Mouse (Mus musculus) heart, postnatal 36 days (tissue): ENCODE data around the gene Mme. TPM values are rescaled to one million over a fixed set of nuclear protein-coding genes. Genes with fewer than 3 reads are reported as not detected.

Source experiments
- DNase-seq, 2 experiments: peaks; one replicate each; pipeline ENCODE4 v3.0.0; 2021 to 2022
- intact Hi-C: fragments of 180-260 bp; cut with DNase I; formaldehyde crosslinking; loops from one replicate; pipeline ENCODE4 v1.15.1; 2025
- total RNA-seq, 2 experiments: library from RNA; stranded (reverse); gene quantifications; 2 replicates each; pipeline ENCODE4 v1.2.3; 2021

Mme gene
- 10 to 100 TPM; 13.8 to 14.9 TPM for total RNA-seq

DNA sequence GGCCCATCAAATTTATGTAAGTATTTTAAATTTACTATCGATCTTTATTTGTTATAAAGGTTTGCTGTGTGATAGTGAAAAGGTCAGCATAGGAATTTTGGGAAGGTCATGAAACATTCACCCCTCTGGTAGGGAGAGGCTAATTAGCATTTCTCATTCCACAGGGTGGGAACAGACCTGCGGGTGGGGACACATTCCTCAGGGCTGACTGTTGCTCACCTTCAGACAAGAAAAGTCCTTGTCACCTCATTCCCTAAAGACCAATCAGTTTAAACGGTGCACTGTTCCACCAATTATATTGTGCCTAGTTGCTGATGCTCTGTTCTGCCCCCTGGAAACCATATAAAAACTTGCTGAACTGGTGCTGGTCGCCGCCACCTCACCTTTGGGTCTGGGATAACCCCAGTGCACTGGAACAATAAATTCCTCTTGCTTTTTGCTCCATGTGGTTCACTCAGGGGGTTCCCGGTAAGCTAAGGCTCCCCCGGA is at the start of gene Mme:
Gene Mme, plus strand, starts transcription at position 439 of the 489 bp plus-strand sequence.
- intact Hi-C loops = no loop called here
- DNase-seq = no peak

DNA sequence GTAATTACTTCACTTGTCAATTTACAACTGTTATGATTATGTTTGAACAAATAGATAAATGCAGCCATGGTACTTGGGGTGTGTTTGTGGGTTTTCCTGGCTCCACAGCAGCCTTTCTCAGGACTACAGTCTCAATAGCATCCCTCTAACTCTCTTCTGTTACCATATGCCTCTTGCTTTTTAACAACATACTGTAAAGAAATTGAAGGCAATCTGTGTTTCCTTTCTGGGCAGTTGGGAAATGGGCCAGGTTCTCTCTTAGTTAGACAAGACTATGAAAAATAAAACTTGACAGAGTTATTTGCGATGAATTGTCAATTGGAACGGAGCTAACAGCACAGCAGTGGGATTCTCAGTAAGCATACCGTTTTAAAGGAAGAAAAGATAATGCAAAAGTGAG is 44.8 kb upstream of the Mme start:
- intact Hi-C loops = no loop called here
- no peak for DNase-seq

DNA sequence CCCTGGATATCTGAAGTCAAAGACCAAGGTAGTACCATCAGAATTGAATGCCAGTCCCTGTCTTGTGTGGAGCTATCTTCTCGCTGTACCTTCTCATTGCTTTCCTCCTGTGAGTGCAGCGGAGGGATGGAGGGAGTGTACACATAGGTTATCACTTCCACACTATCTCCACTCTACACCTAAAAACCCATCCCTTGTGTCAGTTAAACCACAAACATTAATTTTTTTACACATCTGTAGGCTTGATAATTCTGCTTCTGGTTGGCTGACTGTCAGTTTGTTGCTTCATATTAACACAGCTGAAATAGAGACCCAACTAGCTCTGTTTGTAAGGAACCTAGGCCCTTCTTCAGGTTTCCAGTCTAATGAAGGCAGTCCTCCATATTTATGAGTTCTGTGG is 43.3 kb upstream of the Mme start:
- intact Hi-C loops = no loop called here
- DNase-seq = no peak

DNA sequence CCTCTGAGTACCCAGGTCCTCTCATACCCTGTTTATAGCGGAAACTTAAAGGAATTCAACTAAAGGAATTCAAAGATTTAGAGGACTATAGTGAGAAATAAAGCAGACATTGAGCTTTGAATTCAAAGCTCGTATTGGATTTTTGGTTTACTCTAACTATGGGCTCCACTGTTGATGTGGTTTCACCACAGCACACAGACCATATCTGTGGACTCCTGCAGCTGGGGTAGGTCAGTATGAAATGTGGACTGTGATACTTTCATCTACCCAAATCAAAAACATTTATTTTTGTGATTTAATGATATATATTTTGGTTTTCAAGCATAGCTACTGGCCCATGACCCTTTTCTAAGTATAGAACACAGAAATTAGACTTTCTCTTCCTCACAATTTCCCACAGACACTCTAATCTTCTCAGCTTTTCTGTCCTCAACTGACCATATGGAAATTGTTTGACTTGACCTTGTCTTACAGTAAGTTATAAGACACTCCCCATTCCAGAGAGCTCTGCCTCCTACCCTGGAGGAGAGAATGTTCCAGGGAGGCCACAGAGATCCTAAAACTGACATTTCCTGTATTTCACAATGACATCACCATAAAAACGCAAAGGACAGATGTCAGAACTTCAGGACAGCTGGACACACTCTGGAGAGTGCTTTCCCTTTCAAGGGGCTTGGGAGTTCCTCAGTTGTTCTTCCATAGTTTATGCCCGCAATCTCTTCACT is 19.3 kb upstream of the Mme start:
- intact Hi-C loops = no loop called here
- DNase-seq = no peak

DNA sequence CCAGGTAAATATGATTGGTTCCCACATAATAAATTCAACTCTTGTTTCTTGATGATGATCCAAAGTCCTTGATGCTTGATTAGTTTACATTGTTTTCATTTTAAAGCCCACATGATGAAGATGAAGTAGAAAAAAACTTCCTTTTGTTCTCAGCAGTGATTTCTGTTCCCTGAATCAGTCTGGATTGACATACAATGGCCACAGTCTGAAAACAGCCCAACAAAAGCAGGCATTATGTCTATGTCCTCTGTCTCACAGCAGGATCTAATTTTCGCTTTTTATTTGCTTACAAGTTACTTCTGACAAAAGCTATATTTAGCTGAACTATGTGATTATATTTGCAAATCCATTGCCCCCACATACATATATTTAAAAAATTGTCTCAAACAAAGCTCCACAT is 17.7 kb upstream of the Mme start:
- intact Hi-C loops = no loop called here
- no peak for DNase-seq

DNA sequence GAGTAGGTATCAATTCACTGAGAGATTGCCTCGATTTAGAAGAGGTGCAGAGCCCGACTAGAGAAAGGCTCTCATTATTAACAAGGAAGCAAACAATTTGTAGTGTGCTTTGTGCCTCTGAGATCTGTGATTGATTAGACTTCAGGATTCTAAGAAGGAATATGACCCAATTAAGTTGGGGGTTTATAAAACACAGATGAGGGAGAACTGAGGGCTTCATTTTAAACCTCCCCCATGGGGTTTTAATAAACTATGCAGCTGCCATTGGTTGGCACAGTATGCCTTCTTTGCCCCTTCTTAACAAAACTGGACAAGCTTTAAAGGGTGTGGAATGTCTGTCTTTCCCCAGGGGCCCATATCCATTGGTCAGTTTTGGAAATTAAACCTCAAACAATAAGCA is 5.4 kb upstream of the Mme start:
- intact Hi-C loops = no loop called here
- no peak for DNase-seq

DNA sequence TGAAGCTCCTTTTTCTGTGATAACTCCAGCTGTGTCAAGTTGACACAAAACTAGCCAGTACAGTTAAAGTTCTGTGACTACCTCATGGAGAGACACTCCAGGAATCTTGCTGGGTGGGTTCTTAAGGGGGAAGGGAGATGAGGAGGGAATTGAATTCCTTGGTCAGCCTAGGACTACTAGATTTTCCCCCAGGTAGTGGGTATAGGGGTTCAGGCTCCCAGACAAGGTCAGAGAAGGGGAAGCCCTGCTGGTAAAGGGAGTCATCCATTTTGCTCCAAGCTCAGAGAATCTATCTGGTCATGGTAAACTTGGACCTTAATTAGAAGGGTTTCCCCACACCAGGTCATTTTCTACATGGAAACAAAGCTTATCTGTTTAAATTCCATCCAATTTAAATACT is 2.4 kb downstream of the Mme start:
- intact Hi-C loops = no loop called here

DNA sequence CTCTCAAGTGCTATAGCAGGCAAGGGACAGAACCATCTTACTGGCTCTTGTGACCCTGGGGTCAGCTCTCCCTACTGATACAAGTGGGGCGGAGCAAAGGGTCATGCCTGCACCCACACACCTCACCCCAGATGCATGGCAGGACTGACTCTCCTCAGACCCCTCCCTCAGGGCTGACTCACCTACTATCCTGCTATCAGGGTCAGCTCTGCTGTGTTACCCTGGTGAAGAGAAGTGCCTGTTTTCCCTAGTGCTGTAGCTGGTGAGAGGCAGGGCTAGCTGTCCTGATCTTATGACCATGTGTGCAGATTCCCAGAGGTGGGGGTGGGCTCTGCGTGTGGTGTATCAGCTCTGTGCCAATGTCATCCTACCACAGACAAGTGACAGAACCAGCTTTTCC is 30.8 kb downstream of the Mme start:
- DNase-seq = no peak
- intact Hi-C loops = no loop called here

More for the DNA sequence above, 2.4 kb downstream of the Mme start:
- DNase-seq = no peak

DNA sequence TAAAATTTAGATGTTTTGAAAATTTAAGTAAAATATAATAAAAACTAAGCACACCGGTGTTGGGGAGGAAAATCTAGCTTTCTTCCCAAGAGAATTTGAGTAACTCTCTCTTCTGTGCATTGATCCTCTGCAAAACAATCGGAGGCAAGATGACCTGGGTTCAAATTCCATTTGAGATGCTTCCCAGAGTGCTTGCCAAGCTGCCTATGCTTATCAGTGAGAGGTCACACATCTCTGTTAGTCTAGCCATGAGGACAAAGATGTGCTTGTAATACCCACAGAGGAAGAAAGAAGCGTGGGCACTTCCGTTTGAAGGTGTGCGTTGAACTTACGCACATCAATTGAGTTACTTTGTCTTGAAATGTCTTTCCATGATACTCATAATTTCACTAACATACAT is 53.0 kb downstream of the Mme start:
- DNase-seq = no peak
- intact Hi-C loops = no loop called here

DNA sequence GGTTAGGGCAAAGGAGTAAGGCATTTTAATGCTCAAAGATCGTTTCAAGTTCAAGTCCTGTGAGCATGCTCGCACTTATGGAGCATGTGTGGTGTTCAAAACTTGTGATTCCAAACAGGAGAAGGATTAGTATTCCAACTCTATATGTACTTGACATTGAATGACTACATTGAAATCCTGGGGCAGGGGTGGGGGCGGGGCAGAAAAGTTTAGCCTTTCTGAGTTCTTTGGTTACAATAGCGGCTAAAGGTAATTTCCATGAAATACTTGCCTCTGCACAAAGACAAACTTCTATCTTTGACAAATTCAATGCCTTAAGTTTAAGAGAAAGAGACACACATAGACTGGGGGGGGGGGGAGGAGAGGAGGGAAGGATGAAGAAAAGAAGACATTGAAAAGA is 53.5 kb downstream of the Mme start:
- no peak for DNase-seq
- intact Hi-C loops = loop anchor here (5.0 kb wide), 1 partner anchor 243 kb away; no protein-coding TSS in a partner anchor

DNA sequence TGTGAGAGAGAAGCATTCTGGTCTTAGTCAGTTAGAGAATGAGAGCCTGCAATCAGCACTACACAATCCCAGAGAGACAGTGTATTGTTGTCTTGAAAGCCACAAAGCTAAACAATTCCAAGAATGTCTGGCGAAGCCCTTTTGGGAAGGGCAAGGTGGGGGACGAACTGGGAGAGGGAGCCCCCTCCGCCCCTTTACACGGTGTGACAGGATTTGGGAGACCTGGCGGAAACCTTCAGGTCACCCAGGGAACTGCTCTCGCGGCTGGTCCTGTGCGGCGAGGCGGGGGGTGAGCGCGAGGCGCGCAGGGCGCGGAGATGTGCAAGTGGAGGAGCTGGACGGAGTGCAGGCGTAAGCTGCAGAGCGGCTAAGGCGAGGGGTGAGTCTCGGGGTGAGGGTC is 53.9 kb downstream of the Mme start:
- peak; percentile 35 to 52 for DNase-seq
- intact Hi-C loops = loop anchor here (5.0 kb wide), 1 partner anchor 242 kb away; no protein-coding TSS in a partner anchor

DNA sequence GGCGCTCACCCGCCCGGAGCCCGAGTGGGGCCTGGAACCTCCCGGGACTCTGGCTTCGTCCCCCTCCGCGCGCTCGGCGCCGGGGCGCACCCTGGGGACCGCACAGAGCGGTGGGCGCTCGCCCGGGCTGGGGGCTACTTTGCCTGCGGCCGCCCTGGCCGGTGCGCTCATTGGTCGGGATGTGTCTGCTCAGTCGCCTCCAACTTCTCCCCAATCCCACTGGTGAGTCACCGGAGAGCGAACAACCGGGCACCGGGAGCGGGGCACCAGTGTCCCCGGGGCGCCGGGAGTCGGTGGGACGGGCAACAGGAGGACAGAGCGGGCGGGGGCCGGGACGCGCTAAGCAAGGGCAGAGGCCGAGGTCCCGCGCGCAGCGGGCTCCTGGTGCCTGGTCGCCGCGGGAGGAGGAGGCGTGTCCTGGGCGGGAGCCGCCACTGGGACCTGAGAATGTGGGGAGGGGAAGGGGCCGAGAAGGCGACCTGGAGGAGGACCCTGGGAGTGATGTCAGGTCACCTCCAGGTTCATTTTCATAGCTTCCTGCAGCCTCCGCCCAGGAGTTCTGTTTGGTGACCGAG is 54.4 kb downstream of the Mme start:
- intact Hi-C loops = loop anchor here (5.0 kb wide), 1 partner anchor 242 kb away; no protein-coding TSS in a partner anchor

DNA sequence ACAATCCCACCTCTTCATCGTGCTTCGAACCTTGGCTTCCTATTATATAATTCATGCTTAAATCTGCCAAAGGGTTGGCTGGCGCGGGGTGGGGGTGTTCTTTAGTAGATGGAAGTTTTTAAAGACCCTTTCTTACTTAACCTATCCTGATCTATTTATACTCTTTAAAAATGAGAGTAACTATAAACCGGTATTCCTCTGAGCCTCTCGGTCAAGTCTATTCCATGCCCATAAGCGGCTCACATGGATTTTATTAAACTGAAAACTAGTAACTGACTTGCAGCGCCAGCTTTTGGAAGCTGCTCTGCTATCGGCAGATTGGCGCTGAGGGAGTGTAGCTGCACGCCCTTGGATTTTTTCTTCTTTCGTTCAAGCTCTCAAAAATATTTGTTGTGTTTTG is 55.1 kb downstream of the Mme start:
- peak; percentile 7 to 19 for DNase-seq
- intact Hi-C loops = loop anchor here (5.0 kb wide), 1 partner anchor 241 kb away; no protein-coding TSS in a partner anchor

More for the DNA sequence above, 54.4 kb downstream of the Mme start:
- DNase-seq = peak; percentile 57 to 65

DNA sequence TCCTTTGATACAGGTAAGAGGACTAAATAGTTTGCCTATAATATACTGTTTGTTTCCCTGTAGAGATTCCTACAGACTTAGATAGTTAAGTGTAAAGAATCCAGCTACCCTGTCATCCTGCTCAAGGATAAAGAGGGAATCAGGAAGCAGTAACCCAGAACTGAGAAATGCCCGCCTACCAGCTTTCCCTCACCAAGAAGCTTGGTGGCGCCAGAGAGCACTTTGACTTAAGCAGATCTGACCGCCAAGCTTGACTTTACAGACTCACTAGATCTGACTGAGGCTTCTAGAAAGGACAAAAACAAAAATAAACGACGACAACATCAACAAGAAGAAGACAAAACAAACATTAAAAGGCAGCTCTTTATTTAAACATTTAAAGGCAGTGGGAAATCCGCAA is 56.5 kb downstream of the Mme start:
- intact Hi-C loops = loop anchor here (5.0 kb wide), 1 partner anchor 240 kb away; no protein-coding TSS in a partner anchor
- DNase-seq = peak; percentile 69 to 71

DNA sequence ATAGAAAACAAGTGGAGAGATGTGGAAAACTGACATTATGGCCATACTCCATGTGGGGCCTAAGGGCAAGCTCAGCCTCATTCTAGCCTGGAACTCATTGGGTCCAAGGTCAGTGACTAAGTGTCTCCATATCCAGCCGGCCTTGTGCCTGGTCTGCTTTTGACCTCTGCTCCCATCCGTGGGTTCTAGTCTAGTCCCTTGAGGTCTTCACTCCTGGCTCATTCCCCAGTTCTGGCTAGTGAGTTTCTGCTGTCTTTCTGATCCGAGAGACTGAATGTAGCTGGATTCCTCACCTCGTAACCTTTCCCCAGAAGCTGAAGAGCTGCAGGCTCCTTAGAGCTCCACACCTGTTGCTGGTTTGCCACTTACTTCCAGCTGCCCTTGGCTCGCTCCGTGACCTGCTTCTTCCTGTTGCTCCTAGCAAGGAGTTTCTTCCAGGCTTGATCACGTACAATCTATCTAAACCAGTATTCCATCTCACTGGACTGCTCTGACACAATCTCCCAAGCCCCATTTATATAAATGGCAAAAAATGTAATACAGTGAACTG is 73.9 kb downstream of the Mme start:
- DNase-seq = no peak
- intact Hi-C loops = no loop called here

DNA sequence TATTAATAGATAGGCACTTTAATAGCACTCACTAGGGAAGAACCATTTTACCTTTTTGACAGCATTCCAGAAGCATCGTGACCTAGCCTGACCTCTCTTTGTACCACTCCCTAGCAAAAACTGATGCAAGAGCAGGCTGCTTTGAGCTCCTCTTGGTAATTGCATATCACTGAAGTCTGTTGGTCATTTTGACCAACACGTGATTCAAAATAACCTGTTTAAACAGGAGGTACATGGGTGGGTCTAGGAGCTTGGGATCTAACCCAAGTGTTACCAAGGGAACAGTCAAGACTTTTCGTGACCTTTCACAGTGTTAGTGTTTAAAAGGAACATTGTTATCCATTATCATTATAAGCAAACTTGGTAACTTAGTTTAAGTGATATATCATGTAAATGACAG is 76.2 kb downstream of the Mme start:
- intact Hi-C loops = no loop called here
- DNase-seq = no peak

DNA sequence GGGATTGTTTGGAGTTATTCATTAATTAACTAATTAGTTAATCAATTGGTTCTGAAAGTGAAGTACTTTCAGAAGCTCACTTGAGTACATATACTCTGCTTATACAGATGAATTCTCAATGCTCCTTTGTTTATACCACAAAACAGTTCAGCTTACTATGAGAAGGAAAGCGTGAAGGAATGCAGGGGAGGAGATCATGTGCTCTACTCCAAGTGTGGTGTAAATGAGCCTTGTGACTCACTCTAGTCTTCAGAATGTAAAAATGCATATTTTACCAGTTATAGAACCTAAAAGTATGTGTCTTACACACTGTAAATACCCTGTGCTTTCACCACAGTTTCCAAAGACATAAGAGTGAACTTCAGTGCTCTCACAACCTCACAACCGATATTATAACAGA is 84.3 kb downstream of the Mme start:
- no peak for DNase-seq
- intact Hi-C loops = no loop called here

DNA sequence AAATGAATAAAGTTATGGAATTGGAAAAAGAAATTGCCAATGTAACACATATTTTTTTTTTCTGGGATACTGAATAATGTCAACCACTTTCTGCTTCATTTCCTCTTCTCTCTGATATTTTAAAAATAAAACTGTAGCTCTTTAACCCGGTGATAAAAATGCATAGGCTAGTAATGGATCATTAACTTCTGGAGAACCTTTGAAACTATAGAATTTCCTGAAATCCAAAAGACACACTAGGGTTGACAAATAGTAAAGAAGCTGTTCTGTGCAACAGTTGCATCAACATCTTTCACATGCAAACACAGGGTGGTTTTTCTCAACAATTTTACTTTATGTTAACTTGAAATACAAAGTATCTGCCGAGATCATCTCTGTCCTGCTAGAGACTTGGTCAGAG is 98.8 kb downstream of the Mme start:
- no peak for DNase-seq
- intact Hi-C loops = no loop called here

DNA sequence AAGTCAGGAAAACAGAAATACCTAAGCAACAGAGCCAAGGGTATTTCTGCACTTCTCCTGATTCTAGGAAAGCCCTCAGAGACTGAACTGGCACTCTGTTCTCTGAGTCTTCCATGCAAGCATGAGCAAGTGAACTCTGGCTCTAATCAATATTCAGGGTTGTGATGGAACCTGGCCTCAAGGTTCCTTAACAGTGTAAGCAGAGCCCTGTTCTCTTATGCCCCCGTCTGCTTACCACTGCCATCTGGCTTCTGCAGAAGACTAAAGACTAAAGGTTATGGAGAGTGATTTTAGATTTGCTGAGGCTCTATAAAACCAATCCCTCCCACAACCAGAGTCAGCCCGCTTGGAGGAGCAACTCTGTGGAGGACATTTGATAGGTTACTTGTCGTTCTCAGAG is 99.2 kb downstream of the Mme start:
- intact Hi-C loops = no loop called here
- DNase-seq = no peak

DNA sequence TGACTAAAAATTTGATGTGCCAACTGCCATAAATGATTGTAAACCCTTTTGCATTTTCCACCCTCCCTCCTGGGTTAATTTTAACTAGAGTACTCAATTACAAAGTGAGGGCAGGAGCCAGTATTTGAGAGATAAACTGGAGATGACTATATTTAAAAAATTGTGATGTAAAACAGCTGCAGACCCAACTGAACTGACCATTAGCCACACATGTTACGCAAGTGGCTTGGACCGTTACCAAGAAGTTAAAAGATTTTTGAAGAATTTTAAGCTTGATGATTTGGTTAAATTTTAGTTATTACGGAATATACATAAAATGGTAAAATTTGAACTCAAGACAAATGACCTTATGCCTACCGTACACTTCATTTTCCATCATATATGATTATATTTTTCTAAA is 100.1 kb downstream of the Mme start:
- intact Hi-C loops = no loop called here
- no peak for DNase-seq

DNA sequence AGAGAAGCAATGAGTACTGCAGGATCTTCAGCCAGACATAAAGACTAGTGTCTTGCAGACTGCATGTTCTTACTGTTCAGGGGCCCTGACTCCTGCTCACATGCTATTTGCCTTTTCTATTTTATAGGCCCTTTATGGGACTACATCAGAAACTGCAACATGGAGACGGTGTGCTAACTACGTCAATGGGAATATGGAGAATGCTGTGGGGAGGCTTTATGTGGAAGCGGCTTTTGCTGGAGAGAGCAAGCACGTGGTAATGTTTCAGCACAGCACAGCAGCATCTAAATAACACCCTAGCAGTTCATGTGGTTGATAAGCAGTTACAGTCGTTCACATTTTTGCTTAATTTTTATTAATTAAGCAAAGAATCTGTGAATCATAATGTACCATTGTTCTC is 103.7 kb downstream of the Mme start:
- no peak for DNase-seq
- intact Hi-C loops = no loop called here

DNA sequence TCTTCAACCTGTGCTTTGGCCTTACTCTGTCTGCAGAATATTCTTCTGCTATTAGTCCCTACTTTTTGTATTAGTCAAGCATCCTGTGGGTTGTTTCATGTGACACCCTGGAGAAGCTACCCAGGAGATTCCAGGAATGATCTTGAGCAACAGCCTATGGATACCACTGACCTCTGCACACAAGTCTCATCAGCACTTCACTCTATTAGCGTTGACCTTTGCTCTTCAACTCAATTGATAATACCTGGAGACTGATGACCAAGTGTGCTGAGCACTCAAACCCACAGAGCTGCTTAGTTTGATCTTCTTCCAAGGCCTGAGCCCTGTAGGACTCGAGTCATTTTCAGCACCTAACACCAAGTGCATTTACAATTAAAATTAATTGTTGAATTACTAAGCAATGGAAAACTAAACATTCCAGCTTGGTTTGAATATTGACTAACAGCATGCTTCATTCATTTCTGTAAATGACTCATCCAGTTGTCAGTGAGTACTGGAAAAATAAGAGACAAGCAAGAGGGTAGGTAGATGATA is 107.6 kb downstream of the Mme start:
- no peak for DNase-seq
- intact Hi-C loops = no loop called here
